Mouse (Mus musculus) granulocyte monocyte progenitor cell, adult 5-6 weeks (primary cell): ENCODE data around the gene Slc25a38. TPM values are rescaled to one million over a fixed set of nuclear protein-coding genes. Genes with fewer than 3 reads are reported as not detected.

Source experiments
- ATAC-seq: replicated peaks from 2 replicates; pipeline ENCODE4 v1.8.0; 2016; ENCODE audit warnings: mild to moderate bottlenecking, moderate TSS enrichment, inconsistent platforms; ENCODE audit not compliant: poor library complexity, severe bottlenecking
- total RNA-seq, 2 experiments: library from RNA; stranded (forward) in 1 of 2; stranded (reverse) in 1 of 2; fragments of 200-712, 200-1000 nt in 1 of 2; fragments of >200 nt in 1 of 2; fragmentation: Nextera tagmentation in 1 of 2; gene quantifications; 2 replicates each; pipeline ENCODE4 v1.2.3; 2014 to 2017

The Slc25a38 gene
- total RNA-seq, 2 experiments from 2014 or later = 11.5 to 14.5 TPM

DNA sequence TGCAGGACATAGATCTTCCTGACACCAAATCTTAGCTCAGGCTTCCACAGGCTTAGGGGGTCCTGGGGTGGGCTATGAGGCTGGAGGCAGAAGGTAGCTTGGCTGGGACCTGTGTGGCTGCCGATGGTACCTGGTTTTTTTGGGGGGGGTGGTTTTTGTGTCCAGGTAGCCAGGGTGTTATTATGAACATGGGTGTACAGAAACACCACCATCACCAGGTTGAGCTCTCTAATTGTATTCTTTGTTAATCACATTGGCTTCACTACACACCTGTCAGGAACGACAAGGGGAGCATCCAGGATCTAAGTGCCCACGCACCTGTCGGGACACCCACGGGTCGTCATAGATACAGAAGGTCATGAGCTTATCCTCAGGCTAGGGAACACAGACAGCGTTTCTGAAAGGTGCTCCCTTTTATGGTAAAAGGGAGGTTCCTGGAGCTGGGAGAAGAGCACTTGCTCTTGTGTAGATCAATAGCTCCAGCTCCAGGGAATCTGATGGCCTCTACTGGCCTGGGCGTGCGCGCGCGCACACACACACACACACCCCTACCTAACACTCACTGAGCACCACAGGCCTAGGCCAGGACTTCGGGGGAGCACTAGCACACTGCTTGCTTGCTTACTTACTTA is 24.5 kb downstream of the Slc25a38 start:
- 0 out of 2 replicates have a peak, but pooled peaks have one; percentile 14 for ATAC-seq

DNA sequence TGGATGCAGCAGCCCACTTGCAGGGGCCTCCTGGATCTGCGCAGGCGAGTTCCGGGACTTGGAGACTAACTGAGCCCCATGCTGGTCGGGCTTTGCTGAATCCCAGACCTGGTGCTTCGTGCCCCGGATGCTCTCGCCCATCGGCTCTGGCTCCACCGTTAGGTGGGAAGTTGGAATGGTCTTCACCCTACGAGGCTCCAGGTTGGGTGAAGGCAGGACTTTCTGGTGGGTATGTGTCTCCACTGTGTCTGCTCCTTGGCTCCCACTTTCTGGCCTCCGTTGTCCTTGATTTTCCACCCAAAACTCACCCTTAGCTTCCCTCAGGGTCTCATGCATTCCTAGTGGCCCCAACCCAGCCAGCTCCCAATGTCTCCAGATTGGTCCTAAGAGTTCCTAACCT is 25.3 kb downstream of the Slc25a38 start:
- no peak for ATAC-seq

DNA sequence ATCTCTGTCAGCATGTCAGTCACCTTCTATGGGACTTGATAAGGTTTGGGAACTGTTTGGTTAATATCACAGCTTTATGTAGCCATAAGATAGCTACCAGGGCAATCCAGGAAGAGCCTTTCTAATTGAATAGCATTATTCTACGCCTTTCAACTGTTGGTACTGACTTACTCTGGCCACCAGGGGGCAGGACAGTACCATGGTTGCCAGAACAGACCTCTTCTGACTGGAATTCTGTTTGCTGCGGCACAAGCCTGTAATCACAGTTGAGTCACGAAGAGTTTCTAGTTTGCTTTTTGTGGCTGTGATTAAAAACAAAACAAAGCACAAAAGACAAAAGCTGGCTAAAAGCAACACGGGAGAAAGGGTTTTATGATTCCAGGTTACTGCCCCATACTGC is 30.5 kb downstream of the Slc25a38 start:
- ATAC-seq = peak; percentile 89

DNA sequence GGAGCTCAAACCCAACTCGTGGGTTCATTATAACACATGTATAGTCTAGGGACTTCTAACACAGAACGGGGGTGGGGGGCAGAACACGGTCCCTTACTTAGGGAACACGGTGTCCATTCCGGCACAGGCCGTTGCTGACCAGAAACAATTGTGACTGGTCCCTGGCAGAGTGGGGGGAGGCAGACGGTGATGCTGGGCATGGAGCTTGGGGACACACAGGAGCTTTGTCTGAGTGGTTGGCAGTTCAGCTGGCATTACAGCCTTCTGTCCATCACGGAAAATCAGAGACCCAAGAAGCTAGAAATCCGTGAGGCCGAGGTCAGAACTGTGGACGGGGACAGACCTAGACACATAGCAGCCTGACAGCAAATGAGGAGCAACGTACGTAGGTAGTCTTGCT is 34.3 kb downstream of the Slc25a38 start:
- ATAC-seq = no peak

DNA sequence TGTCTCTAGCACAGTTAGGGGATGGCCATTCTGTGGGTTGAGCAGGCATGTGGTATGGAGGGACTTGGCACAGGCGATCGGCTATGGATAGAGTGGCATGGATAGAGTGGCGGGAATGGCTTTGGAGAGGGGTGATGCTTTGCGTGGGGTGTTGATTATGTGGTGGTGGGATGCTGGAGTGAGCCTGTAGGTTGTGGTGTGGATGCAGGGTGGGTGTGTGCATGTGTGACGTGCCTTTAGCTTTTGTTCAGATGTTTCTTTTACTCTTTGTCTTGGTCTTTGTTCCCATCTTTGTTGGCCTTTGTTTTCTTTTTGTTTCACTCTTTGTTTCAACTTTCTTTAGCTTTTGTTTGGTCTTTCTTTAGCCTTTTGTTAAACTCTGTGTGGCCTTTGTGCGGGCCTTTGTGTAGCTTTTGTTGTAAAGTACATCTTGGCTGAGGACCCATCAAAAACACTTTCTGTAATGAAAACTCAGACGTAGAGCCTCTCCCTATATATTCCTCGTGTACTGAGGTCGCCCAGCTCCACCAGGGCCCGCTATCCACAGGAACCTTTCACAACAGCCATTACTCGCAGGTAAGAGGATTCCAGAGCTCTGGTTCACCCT is 39.2 kb downstream of the Slc25a38 start, which contains the start of gene Mobp:
Gene Mobp (plus strand): TSS at position 486 of the 607 bp plus-strand sequence.
- no peak for ATAC-seq

DNA sequence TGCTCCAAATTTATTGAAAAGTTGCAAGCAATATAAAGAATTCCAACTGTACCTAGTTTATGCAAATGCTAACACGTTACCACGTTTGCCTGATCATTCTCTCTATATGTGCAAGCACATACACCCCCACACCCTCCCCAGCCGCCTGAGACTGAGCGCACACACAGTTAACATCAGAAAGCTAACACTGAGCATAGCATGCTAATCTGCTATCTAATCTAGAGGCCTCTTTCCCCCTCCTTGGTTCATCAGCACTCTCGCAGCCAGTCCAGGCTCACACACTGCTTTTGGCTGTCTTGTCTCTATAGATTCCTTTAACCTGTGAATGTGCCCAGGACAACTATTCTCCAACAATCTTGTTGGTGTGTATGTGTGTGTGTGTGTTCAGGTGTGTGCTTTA is 41.0 kb downstream of the Slc25a38 start:
- no peak for ATAC-seq

DNA sequence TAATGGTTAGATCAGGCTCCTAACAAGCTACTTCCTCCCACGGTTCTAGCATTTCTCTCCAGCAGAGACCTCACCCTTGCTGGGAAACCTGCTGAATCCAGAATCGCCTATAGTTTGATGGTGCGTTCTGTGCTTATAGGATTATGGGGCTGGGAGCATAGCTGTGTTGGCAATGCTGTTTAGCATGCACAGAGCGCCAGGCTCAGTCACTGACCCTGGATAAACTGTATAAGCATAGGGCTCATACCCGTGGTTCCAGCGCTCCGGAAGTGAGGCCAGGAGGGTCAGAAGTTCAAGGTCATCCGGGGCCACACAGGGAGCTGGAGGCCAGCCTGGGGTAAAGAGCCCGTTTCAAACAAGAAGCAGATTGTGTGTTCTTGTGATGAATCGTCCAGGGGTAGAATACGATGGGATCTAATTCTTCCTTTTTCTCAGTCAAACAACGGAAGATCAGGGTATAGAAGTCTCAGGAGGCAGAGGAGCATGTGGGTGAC is 41.8 kb downstream of the Slc25a38 start:
- ATAC-seq = no peak

DNA sequence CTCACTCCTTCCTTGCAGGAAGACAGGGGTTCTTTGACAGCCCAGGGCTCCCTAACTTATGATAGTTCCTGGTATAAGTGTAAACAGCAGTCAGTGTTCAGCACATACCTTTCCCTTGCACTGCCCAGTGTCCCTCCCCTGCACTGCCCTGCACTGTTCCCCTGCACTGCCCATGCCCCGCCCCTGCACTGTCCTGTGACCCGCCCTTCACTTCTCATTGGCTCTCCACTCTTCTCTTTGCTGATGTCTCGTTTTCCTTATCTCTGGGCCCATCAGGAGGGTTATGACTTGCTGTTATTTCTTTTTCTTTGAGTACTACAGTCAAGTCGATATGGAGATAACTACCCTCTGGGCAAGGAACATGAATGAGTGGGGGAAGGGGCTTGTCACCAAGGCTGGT is 47.9 kb downstream of the Slc25a38 start:
- ATAC-seq = peak; percentile 74

DNA sequence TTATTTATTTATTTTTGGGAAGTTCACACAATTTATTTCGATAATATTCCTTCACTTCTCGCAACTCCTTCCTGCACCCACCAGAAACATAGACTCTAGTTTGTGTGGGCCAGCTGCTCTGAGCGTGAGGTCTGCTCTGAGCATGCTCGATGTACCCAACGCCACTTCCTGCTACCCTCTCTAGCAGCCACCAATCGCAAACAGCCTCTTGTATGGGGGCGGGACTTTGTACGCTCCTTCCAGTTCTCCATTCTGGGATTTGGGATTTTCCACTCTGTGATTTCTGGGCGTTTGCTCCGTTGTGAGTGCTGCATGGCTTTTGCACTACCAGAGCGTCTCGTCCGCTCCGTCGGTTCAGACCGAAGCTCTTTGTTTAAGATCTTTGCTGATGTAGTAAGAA is 53.7 kb downstream of the Slc25a38 start:
- ATAC-seq = no peak

DNA sequence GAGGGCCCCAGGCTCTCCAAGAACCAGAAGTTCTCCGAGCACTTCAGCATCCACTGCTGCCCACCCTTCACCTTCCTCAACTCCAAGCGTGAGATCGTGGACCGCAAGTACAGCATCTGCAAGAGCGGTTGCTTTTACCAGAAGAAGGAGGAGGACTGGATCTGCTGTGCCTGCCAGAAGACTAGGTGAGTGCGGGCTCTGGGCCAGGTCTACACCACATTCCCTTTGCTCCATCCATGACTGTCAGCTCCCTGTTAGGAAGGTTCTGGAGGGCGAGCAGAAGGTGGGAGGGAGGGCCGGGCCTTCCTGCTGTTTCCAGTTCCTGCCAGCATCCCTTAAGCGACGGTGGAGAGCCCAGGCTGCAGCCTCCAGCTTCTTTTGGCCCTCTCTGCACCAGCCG is 57.7 kb downstream of the Slc25a38 start:
- ATAC-seq = no peak

DNA sequence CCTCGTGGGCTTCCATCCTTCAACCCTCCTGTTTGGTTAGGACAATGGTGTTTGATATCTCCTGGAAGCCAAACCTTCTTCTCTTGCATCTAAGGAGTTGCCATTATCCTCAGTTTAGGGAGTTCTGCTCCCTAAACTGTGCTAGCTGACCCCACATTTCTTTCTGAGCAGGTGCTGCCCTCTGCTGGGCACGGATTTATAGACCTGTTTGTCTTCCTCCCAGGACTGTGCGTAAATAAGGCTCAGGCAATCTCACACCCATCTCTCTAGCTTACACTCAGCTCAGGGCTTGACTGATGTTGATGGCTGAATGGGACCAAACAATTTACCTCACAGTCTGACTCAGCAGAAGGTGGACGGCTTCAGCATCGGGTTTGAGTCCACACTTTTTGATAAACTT is 61.1 kb downstream of the Slc25a38 start:
- ATAC-seq = 0 out of 2 replicates have a peak, but pooled peaks have one; percentile 44

Other genes starting within 250 kb of the Slc25a38 start
- 61.9 and 74.0 TPM in 2 replicates for gene Wdr48, start 215.5 kb upstream of the Slc25a38 start, total RNA-seq (2014; fragmentation: Nextera tagmentation)
- 60.7 and 73.0 TPM in 2 replicates for gene Wdr48, start 215.5 kb upstream of the Slc25a38 start, total RNA-seq (2017)
- gene Gorasp1, start 172.8 kb upstream of the Slc25a38 start, total RNA-seq (2014; fragmentation: Nextera tagmentation) = 8.0 and 9.4 TPM in 2 replicates
- 4.8 and 9.5 TPM in 2 replicates for gene Gorasp1, start 172.8 kb upstream of the Slc25a38 start, total RNA-seq (2017)
- gene Ttc21a, start 172.8 kb upstream of the Slc25a38 start, total RNA-seq (2014; fragmentation: Nextera tagmentation) = 2.4 and 2.8 TPM in 2 replicates
- 3.3 and 3.6 TPM in 2 replicates for gene Ttc21a, start 172.8 kb upstream of the Slc25a38 start, total RNA-seq (2017)
- gene Csrnp1, start 125.7 kb upstream of the Slc25a38 start, total RNA-seq (2014; fragmentation: Nextera tagmentation) = 1.3 and 8.5 TPM in 2 replicates
- gene Csrnp1, start 125.7 kb upstream of the Slc25a38 start, total RNA-seq (2017) = 8.8 and 16.9 TPM in 2 replicates
- gene Xirp1, start 86.8 kb upstream of the Slc25a38 start, total RNA-seq (2014; fragmentation: Nextera tagmentation) = not detected in 2 replicates
- gene Xirp1, start 86.8 kb upstream of the Slc25a38 start, total RNA-seq (2017) = not detected in 2 replicates
- gene Cx3cr1, start 40.5 kb upstream of the Slc25a38 start, total RNA-seq (2014; fragmentation: Nextera tagmentation) = 8.9 and 10.5 TPM in 2 replicates
- 10.5 and 11.3 TPM in 2 replicates for gene Cx3cr1, start 40.5 kb upstream of the Slc25a38 start, total RNA-seq (2017)
- gene Ccr8, start 18.3 kb upstream of the Slc25a38 start, total RNA-seq (2014; fragmentation: Nextera tagmentation) = not detected in 2 replicates
- gene Ccr8, start 18.3 kb upstream of the Slc25a38 start, total RNA-seq (2017) = not detected in 2 replicates
- 2,951 and 3,504 TPM in 2 replicates for gene Rpsa, start 17.3 kb downstream of the Slc25a38 start, total RNA-seq (2014; fragmentation: Nextera tagmentation)
- 3,677 and 4,904 TPM in 2 replicates for gene Rpsa, start 17.3 kb downstream of the Slc25a38 start, total RNA-seq (2017)
- not detected in 2 replicates for gene Mobp, start 39.3 kb downstream of the Slc25a38 start, total RNA-seq (2014; fragmentation: Nextera tagmentation)
- not detected in 2 replicates for gene Mobp, start 39.3 kb downstream of the Slc25a38 start, total RNA-seq (2017)
- gene Myrip, start 191.1 kb downstream of the Slc25a38 start, total RNA-seq (2014; fragmentation: Nextera tagmentation) = not detected in 2 replicates
- gene Myrip, start 191.1 kb downstream of the Slc25a38 start, total RNA-seq (2017) = 0.46 TPM in 1 of 2 replicates, not detected in the other